Mouse (Mus musculus): ENCODE data around the gene Ubap1. TPM values are rescaled to one million over a fixed set of nuclear protein-coding genes. Genes with fewer than 3 reads are reported as not detected.

Ubap1 gene
- polyA plus RNA-seq, 1 experiment from 2014 or later, result 53.9 TPM

GRCm38 (mm10) chr4:41329481-41329880 lies 19.3 kb upstream of the Ubap1 start:
- WGBS, result 57% methylated on average over 4 of the region's 4 CpGs
- no peak overlapping the region for H3K27ac ChIP-seq
- H3K36me3 ChIP-seq, result no peaks in the 10 kb centered on the region
- no peak overlapping the region for H3K9ac ChIP-seq
- no peaks in the 10 kb centered on the region for H3K9me3 ChIP-seq
- H3K27me3 ChIP-seq, result no peaks in the 10 kb centered on the region
- no peak for ATAC-seq (ENCODE audit: borderline replicate concordance, extremely low read depth, low FRiP score, low TSS enrichment)
- no peak overlapping the region for H3K4me2 ChIP-seq
- no peak overlapping the region for H3K4me3 ChIP-seq
- H3K4me1 ChIP-seq, result no peaks in the 10 kb centered on the region

- H3K36me3 ChIP-seq, result no peaks in the 10 kb centered on the region
- no peaks in the 10 kb centered on the region for H3K27me3 ChIP-seq
- no peak overlapping the region for H3K4me3 ChIP-seq
- H3K4me2 ChIP-seq, result no peak overlapping the region
- H3K9ac ChIP-seq, result no peak overlapping the region
- no peak overlapping the region for H3K27ac ChIP-seq
- no peaks in the 10 kb centered on the region for H3K4me1 ChIP-seq
- no peak; the same call in 1 of the 2 replicates for ATAC-seq (ENCODE audit: borderline replicate concordance, extremely low read depth, low FRiP score, low TSS enrichment)
- H3K9me3 ChIP-seq, result no peaks in the 10 kb centered on the region
- WGBS, result 71% methylated on average over 3 of the region's 3 CpGs
Observed at GRCm38 (mm10) chr4:41331085-41331484, 17.7 kb upstream of the Ubap1 start.

GRCm38 (mm10) chr4:41331698-41332421 lies 16.9 kb upstream of the Ubap1 start:
- no peak overlapping the region for H3K4me3 ChIP-seq
- no peak overlapping the region for H3K4me2 ChIP-seq
- no peak overlapping the region for H3K9ac ChIP-seq
- H3K27ac ChIP-seq, result no peak overlapping the region
- no peak for ATAC-seq (ENCODE audit: borderline replicate concordance, extremely low read depth, low FRiP score, low TSS enrichment)
- 81% methylated on average over 9 of the region's 9 CpGs for WGBS
- no peaks in the 10 kb centered on the region for H3K36me3 ChIP-seq
- H3K4me1 ChIP-seq, result no peaks in the 10 kb centered on the region
- no peaks in the 10 kb centered on the region for H3K9me3 ChIP-seq
- H3K27me3 ChIP-seq, result no peaks in the 10 kb centered on the region

- no peaks in the 10 kb centered on the region for H3K4me1 ChIP-seq
- H3K36me3 ChIP-seq, result no peaks in the 10 kb centered on the region
- H3K9me3 ChIP-seq, result no peaks in the 10 kb centered on the region
- no peak for ATAC-seq (ENCODE audit: borderline replicate concordance, extremely low read depth, low FRiP score, low TSS enrichment)
- no peak overlapping the region for H3K9ac ChIP-seq
- H3K27ac ChIP-seq, result no peak overlapping the region
- H3K4me2 ChIP-seq, result no peak overlapping the region
- H3K4me3 ChIP-seq, result no peak overlapping the region
- H3K27me3 ChIP-seq, result no peaks in the 10 kb centered on the region
Observed at GRCm38 (mm10) chr4:41336546-41336945, 12.2 kb upstream of the Ubap1 start.

GRCm38 (mm10) chr4:41340912-41341550 lies 7.8 kb upstream of the Ubap1 start:
- no peak for ATAC-seq (ENCODE audit: borderline replicate concordance, extremely low read depth, low FRiP score, low TSS enrichment)
- H3K27me3 ChIP-seq, result no peaks in the 10 kb centered on the region
- no peaks in the 10 kb centered on the region for H3K4me1 ChIP-seq
- 72% methylated on average over 11 of the region's 11 CpGs for WGBS
- no peak overlapping the region for H3K9ac ChIP-seq
- H3K36me3 ChIP-seq, result no peaks in the 10 kb centered on the region
- H3K4me2 ChIP-seq, result no peak overlapping the region
- H3K9me3 ChIP-seq, result no peaks in the 10 kb centered on the region
- no peak overlapping the region for H3K4me3 ChIP-seq
- no peak overlapping the region for H3K27ac ChIP-seq

GRCm38 (mm10) chr4:41346011-41346410 lies 2.8 kb upstream of the Ubap1 start:
- no peak overlapping the region for H3K9ac ChIP-seq
- H3K4me1 ChIP-seq, result peaks cover 14% of the 10 kb centered on the region
- no peak overlapping the region for H3K4me2 ChIP-seq
- no peaks in the 10 kb centered on the region for H3K9me3 ChIP-seq
- WGBS, result 68% methylated on average over 2 of the region's 2 CpGs
- no peak overlapping the region for H3K4me3 ChIP-seq
- H3K36me3 ChIP-seq, result no peaks in the 10 kb centered on the region
- no peak for ATAC-seq (ENCODE audit: borderline replicate concordance, extremely low read depth, low FRiP score, low TSS enrichment)
- no peaks in the 10 kb centered on the region for H3K27me3 ChIP-seq
- H3K27ac ChIP-seq, result no peak overlapping the region

GRCm38 (mm10) chr4:41347839-41348238 lies 957 bp upstream of the Ubap1 start:
- ATAC-seq (ENCODE audit: borderline replicate concordance, extremely low read depth, low FRiP score, low TSS enrichment), result no peak

GRCm38 (mm10) chr4:41349199-41349591 lies 399 bp downstream of the Ubap1 start:
- Histone ChIP-seq H3K4me3 (peak overlapping the region; percentile 90), H3K36me3 (peaks cover 7% of the 10 kb centered on the region), H3K9me3 (no peaks in the 10 kb centered on the region), H3K4me1 (peaks cover 14% of the 10 kb centered on the region), H3K9ac (peak overlapping the region; percentile 89), H3K27me3 (no peaks in the 10 kb centered on the region), H3K27ac (peak overlapping the region; percentile 98), H3K4me2 (peak overlapping the region; percentile 65)
- 0% methylated on average over 27 of the region's 28 CpGs for WGBS
- no peak; the same call in 1 of the 2 replicates for ATAC-seq (ENCODE audit: borderline replicate concordance, extremely low read depth, low FRiP score, low TSS enrichment)

More at GRCm38 (mm10) chr4:41347839-41348238, 957 bp upstream of the Ubap1 start:
- Histone ChIP-seq H3K9ac (0 out of 2 replicates have a peak overlapping the region, but pooled peaks have one; percentile 2), H3K27me3 (no peaks in the 10 kb centered on the region), H3K4me3 (no peak overlapping the region), H3K27ac (peak overlapping the region; percentile 45; the same call in 1 of the 2 replicates), H3K36me3 (peaks cover 5% of the 10 kb centered on the region), H3K9me3 (no peaks in the 10 kb centered on the region), H3K4me2 (peak overlapping the region; percentile 65), H3K4me1 (peaks cover 14% of the 10 kb centered on the region)
- WGBS, result 34% methylated on average over 5 of the region's 5 CpGs

- no peak for ATAC-seq (ENCODE audit: borderline replicate concordance, extremely low read depth, low FRiP score, low TSS enrichment)
- no peaks in the 10 kb centered on the region for H3K27me3 ChIP-seq
- no peaks in the 10 kb centered on the region for H3K9me3 ChIP-seq
- H3K4me2 ChIP-seq, result no peak overlapping the region
- H3K36me3 ChIP-seq, result peaks cover 16% of the 10 kb centered on the region
- no peak overlapping the region for H3K9ac ChIP-seq
- peaks cover 10% of the 10 kb centered on the region for H3K4me1 ChIP-seq
- H3K27ac ChIP-seq, result no peak overlapping the region
- WGBS, result 88% methylated on average over 4 of the region's 4 CpGs
- H3K4me3 ChIP-seq, result no peak overlapping the region
Observed at GRCm38 (mm10) chr4:41352758-41353157, 4.0 kb downstream of the Ubap1 start.

- H3K4me1 ChIP-seq, result peaks cover 5% of the 10 kb centered on the region
- no peak for ATAC-seq (ENCODE audit: borderline replicate concordance, extremely low read depth, low FRiP score, low TSS enrichment)
- no peaks in the 10 kb centered on the region for H3K27me3 ChIP-seq
- peaks cover 16% of the 10 kb centered on the region for H3K36me3 ChIP-seq
- H3K4me2 ChIP-seq, result no peak overlapping the region
- H3K9me3 ChIP-seq, result no peaks in the 10 kb centered on the region
- no peak overlapping the region for H3K9ac ChIP-seq
- H3K27ac ChIP-seq, result no peak overlapping the region
- WGBS, result 80% methylated on average over 1 of the region's 1 CpGs
- H3K4me3 ChIP-seq, result no peak overlapping the region
Observed at GRCm38 (mm10) chr4:41353265-41353664, 4.5 kb downstream of the Ubap1 start.

- no peak overlapping the region for H3K9ac ChIP-seq
- no peak overlapping the region for H3K4me3 ChIP-seq
- no peaks in the 10 kb centered on the region for H3K4me1 ChIP-seq
- no peaks in the 10 kb centered on the region for H3K9me3 ChIP-seq
- no peak overlapping the region for H3K4me2 ChIP-seq
- ATAC-seq (ENCODE audit: borderline replicate concordance, extremely low read depth, low FRiP score, low TSS enrichment), result no peak
- WGBS, result 81% methylated on average over 2 of the region's 2 CpGs
- no peak overlapping the region for H3K27ac ChIP-seq
- H3K36me3 ChIP-seq, result peaks cover 24% of the 10 kb centered on the region
- H3K27me3 ChIP-seq, result no peaks in the 10 kb centered on the region
Observed at GRCm38 (mm10) chr4:41357154-41357553, 8.4 kb downstream of the Ubap1 start.

- peaks cover 17% of the 10 kb centered on the region; the same call in 1 of the 2 replicates for H3K36me3 ChIP-seq
- H3K4me2 ChIP-seq, result no peak overlapping the region
- H3K27me3 ChIP-seq, result no peaks in the 10 kb centered on the region
- no peaks in the 10 kb centered on the region for H3K4me1 ChIP-seq
- no peak overlapping the region for H3K27ac ChIP-seq
- no peak overlapping the region for H3K9ac ChIP-seq
- H3K9me3 ChIP-seq, result no peaks in the 10 kb centered on the region
- WGBS, result 85% methylated on average over 2 of the region's 2 CpGs
- no peak for ATAC-seq (ENCODE audit: borderline replicate concordance, extremely low read depth, low FRiP score, low TSS enrichment)
- no peak overlapping the region for H3K4me3 ChIP-seq
Observed at GRCm38 (mm10) chr4:41358669-41359068, 9.9 kb downstream of the Ubap1 start.
